Mouse (Mus musculus) erythroblast, embryonic 14.5 days (primary cell): ENCODE measurements at regions not wholly inside any gene's neighbourhood (a gene's known extent, or its start where the extent isn't known, plus 50 kb on each side); places are given as distances from the start of the nearest gene placed in this dataset.

Source experiments
- GATA1 ChIP-seq: IDR thresholded peaks from 2 replicates; pipeline ENCODE4 v1.6.1; 2012; ENCODE audit warnings: low read length, inconsistent platforms, mixed read lengths
- TAL1 ChIP-seq: IDR thresholded peaks from 3 replicates; pipeline ENCODE4 v1.6.1; 2012; ENCODE audit warnings: low read length, inconsistent platforms, mixed read lengths

DNA sequence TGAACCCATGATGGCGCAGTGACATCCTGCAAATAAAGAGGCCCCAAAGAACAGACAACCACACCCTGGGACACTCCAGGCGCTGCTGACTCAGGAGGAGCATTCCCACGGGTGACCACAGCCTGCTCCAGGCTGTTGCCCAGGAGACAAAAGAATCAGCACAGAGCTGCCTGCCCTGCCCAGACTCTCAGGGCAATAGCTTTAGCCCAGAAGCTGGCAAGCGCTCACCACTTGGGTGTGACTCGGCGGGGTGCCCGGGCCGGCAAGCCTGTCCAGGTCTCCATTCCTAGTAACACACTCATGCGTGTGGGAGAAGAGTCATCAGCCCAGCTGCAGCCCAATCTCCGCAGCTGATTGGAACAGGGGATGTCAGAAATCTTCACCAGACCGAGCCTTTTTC lies 148.8 kb upstream of the Hes1 start:
- TF ChIP-seq GATA1, result no peak
- TF ChIP-seq TAL1, result no peak
